Mouse (Mus musculus) thymus, postnatal 4 days (tissue): Measurements from ENCODE around the gene Olfr1136.

Experiments
- DNase-seq: peaks from one replicate; pipeline ENCODE4 v3.0.0; 2021

Gene Olfr1136

GRCm38 (mm10) chr2:87693847-87694246, at the start of gene Olfr1136:
Gene Olfr1136, minus strand, starts transcription at chr2:87693947.
- no peak for DNase-seq

- no peak for DNase-seq
Observed at GRCm38 (mm10) chr2:87743452-87743851, 49.7 kb upstream of the Olfr1136 start, which contains the start of gene Olfr1140. Gene Olfr1140, plus strand, starts transcription at chr2:87743752.

- DNase-seq: no peak
Observed at GRCm38 (mm10) chr2:87739878-87740277, 46.1 kb upstream of the Olfr1136 start, which contains the start of gene Olfr1138. Gene Olfr1138, minus strand, starts transcription at chr2:87739978.

- no peak for DNase-seq
Observed at GRCm38 (mm10) chr2:87713079-87713478, 19.3 kb upstream of the Olfr1136 start, which contains the start of gene Olfr1137. Gene Olfr1137, minus strand, starts transcription at chr2:87713179.

- no peak for DNase-seq
Observed at GRCm38 (mm10) chr2:87673564-87673963, 20.2 kb downstream of the Olfr1136 start, which contains the start of gene Olfr1135. Gene Olfr1135, minus strand, starts transcription at chr2:87673664.

- no peak for DNase-seq
Observed at GRCm38 (mm10) chr2:87658360-87658759, 35.4 kb downstream of the Olfr1136 start, which contains the start of gene Olfr1134. Gene Olfr1134, minus strand, starts transcription at chr2:87658460.

- DNase-seq: no peak
Observed at GRCm38 (mm10) chr2:87647274-87647673, 46.5 kb downstream of the Olfr1136 start, which contains the start of gene Olfr1133. Gene Olfr1133, minus strand, starts transcription at chr2:87647374.
